13 mouse cellular contexts compared by ENCODE assay signal in genomic region chr12:73560091-73560490, GRCm38 (mm10). TPM values are rescaled to one million over a fixed set of nuclear protein-coding genes. Genes with fewer than 3 reads are reported as not detected.
DNase-seq lines count a peak whose midpoint lies in the region; ATAC-seq and TF ChIP-seq lines count a peak whose summit lies in the region.
"Had no signal": no experiment of that assay in that cellular context is flagged by ENCODE, and none has a peak within 500 bp of the region (broad histone marks: within the 10 kb centered on the region; RNA-seq: fewer than 3 reads in every experiment).

No protein-coding gene starts in this region.

- H3K4me3 ChIP-seq in forebrain, postnatal 0 days (ENCODE audit: low read depth, low read length) = no peak overlapping the region
- no peak overlapping the region for H3K4me3 ChIP-seq in forebrain, embryonic 12.5 days (replicated peaks)
- H3K4me3 ChIP-seq in lung, embryonic 14.5 days (ENCODE audit: low read depth, low read length) = no peak overlapping the region
- H3K4me3 ChIP-seq in E14TG2a.4 (replicated peaks; ENCODE audit: low read length) = 0 out of 2 replicates have a peak overlapping the region, but pooled peaks have one; percentile 6
- H3K4me3 ChIP-seq: embryonic facial prominence, embryonic 15.5 days; limb, embryonic 10.5 days; midbrain, embryonic 10.5 days had no signal

- no peaks in the 10 kb centered on the region for H3K27me3 ChIP-seq in forebrain, postnatal 0 days (ENCODE audit: insufficient read depth, low read length)
- no peaks in the 10 kb centered on the region for H3K27me3 ChIP-seq in forebrain, embryonic 12.5 days
- no peaks in the 10 kb centered on the region for H3K27me3 ChIP-seq in lung, embryonic 14.5 days (ENCODE audit: insufficient read depth, low read length)
- no peaks in the 10 kb centered on the region for H3K27me3 ChIP-seq in E14TG2a.4 (ENCODE audit: insufficient read depth, low read length)
- H3K27me3 ChIP-seq: embryonic facial prominence, embryonic 15.5 days had no signal

- TF ChIP-seq CTCF in forebrain, postnatal 0 days (IDR thresholded peaks at IDR 0.05; ENCODE audit: low read depth) = peak; percentile 32
- peak; percentile 57 for TF ChIP-seq CTCF in lung, embryonic 14.5 days (IDR thresholded peaks at IDR 0.05; ENCODE audit: low read depth)
- peak; percentile 74 for TF ChIP-seq CTCF in E14TG2a.4 (conservative IDR thresholded peaks at IDR 0.05; ENCODE audit: low read length)

- no peak overlapping the region for H3K9ac ChIP-seq in forebrain, postnatal 0 days
- H3K9ac ChIP-seq in forebrain, embryonic 12.5 days = no peak overlapping the region
- no peak overlapping the region for H3K9ac ChIP-seq in lung, embryonic 14.5 days
- H3K9ac ChIP-seq: embryonic facial prominence, embryonic 15.5 days had no signal

- no peaks in the 10 kb centered on the region for H3K4me1 ChIP-seq in forebrain, postnatal 0 days (ENCODE audit: insufficient read depth)
- H3K4me1 ChIP-seq in forebrain, embryonic 12.5 days = peaks cover 3% of the 10 kb centered on the region; the same call in 1 of the 2 replicates
- H3K4me1 ChIP-seq in lung, embryonic 14.5 days (ENCODE audit: insufficient read depth) = no peaks in the 10 kb centered on the region
- peaks cover 5% of the 10 kb centered on the region; the same call in 1 of the 2 replicates for H3K4me1 ChIP-seq in E14TG2a.4 (replicated peaks; ENCODE audit: low read depth, low read length)
- H3K4me1 ChIP-seq: limb, embryonic 10.5 days had no signal

- 54% methylated on average over 7 of the region's 7 CpGs for WGBS in forebrain, postnatal 0 days
- 48% methylated on average over 7 of the region's 7 CpGs for WGBS in forebrain, embryonic 12.5 days
- WGBS in lung, embryonic 14.5 days = 47% methylated on average over 7 of the region's 7 CpGs

- H3K36me3 ChIP-seq in forebrain, postnatal 0 days (ENCODE audit: insufficient read depth) = no peaks in the 10 kb centered on the region
- no peaks in the 10 kb centered on the region for H3K36me3 ChIP-seq in forebrain, embryonic 12.5 days (replicated peaks)
- no peaks in the 10 kb centered on the region for H3K36me3 ChIP-seq in lung, embryonic 14.5 days (ENCODE audit: insufficient read depth)
- H3K36me3 ChIP-seq in E14TG2a.4 (ENCODE audit: insufficient read depth, low read length) = no peaks in the 10 kb centered on the region
- H3K36me3 ChIP-seq: embryonic facial prominence, embryonic 15.5 days; limb, embryonic 10.5 days; midbrain, embryonic 10.5 days had no signal

- no peak overlapping the region for H3K4me2 ChIP-seq in forebrain, postnatal 0 days (ENCODE audit: low read depth)
- no peak overlapping the region for H3K4me2 ChIP-seq in forebrain, embryonic 12.5 days
- no peak overlapping the region for H3K4me2 ChIP-seq in lung, embryonic 14.5 days
- H3K4me2 ChIP-seq: embryonic facial prominence, embryonic 15.5 days had no signal

- no peak for DNase-seq in forebrain, postnatal 0 days
- peak; percentile 27 for DNase-seq in lung, embryonic 14.5 days
- DNase-seq in lung, postnatal 4 days = no peak
- peak; percentile 72 for DNase-seq in induced T-regulatory cell, adult 2 months (ENCODE audit: low read depth)
- DNase-seq in right cerebral cortex, postnatal 36 days (ENCODE audit: low spot score in 2 of 2) = no peak
- DNase-seq: cerebellum, adult 11-12 months; heart, postnatal 36 days had no signal

- H3K9me3 ChIP-seq in forebrain, postnatal 0 days (ENCODE audit: low read length) = no peaks in the 10 kb centered on the region
- H3K9me3 ChIP-seq in forebrain, embryonic 12.5 days = no peaks in the 10 kb centered on the region
- no peaks in the 10 kb centered on the region for H3K9me3 ChIP-seq in lung, embryonic 14.5 days (ENCODE audit: low read depth, low read length)
- no peaks in the 10 kb centered on the region for H3K9me3 ChIP-seq in E14TG2a.4 (ENCODE audit: low read length)
- H3K9me3 ChIP-seq: embryonic facial prominence, embryonic 15.5 days; limb, embryonic 10.5 days; midbrain, embryonic 10.5 days had no signal

- no peak for ATAC-seq in forebrain, postnatal 0 days
- ATAC-seq in forebrain, embryonic 12.5 days (ENCODE audit: low FRiP score) = no peak
- no peak for ATAC-seq in lung, embryonic 14.5 days (ENCODE audit: insufficient read depth)
- ATAC-seq in megakaryocyte, adult 5-6 weeks (ENCODE audit: poor library complexity, severe bottlenecking) = no peak

- no peak overlapping the region for H3K27ac ChIP-seq in forebrain, postnatal 0 days (ENCODE audit: low read depth, low read length)
- H3K27ac ChIP-seq in forebrain, embryonic 12.5 days = no peak overlapping the region
- H3K27ac ChIP-seq in lung, embryonic 14.5 days (ENCODE audit: low read depth) = no peak overlapping the region
- H3K27ac ChIP-seq: embryonic facial prominence, embryonic 15.5 days; limb, embryonic 10.5 days; midbrain, embryonic 10.5 days had no signal

RNA-seq across cellular contexts. Expression of gene Tmem30b, which starts 13.9 kb away (rescaled TPM):
- 0.23 and 0.43 TPM in 2 replicates for total RNA-seq in forebrain, postnatal 0 days (2014; rRNA removed)
- 0.23 and 0.34 TPM in 2 replicates for polyA plus RNA-seq in forebrain, postnatal 0 days (2015; fragmentation: Nextera tagmentation; extraction: Ambion mirVana)
- polyA plus RNA-seq in forebrain, embryonic 12.5 days (2016; fragmentation: Nextera tagmentation; extraction: Ambion mirVana) = 2.2 and 3.1 TPM in 2 replicates
- 4.0 and 5.1 TPM in 2 replicates for polyA plus RNA-seq in lung, embryonic 14.5 days (2014; fragmentation: Nextera tagmentation; extraction: Ambion mirVana)
- 0.16 TPM in 1 of 2 replicates, not detected in the other for total RNA-seq in megakaryocyte, adult 5-6 weeks (2015)
- total RNA-seq in megakaryocyte, adult 5-6 weeks (2017) = not detected in 2 replicates

RNA-seq across cellular contexts. Expression of gene Prkch, which starts 24.5 kb away (rescaled TPM):
- total RNA-seq in forebrain, postnatal 0 days (2014; rRNA removed) = 15.1 and 16.7 TPM in 2 replicates
- 8.4 and 10.4 TPM in 2 replicates for polyA plus RNA-seq in forebrain, postnatal 0 days (2015; fragmentation: Nextera tagmentation; extraction: Ambion mirVana)
- 4.6 and 6.0 TPM in 2 replicates for polyA plus RNA-seq in forebrain, embryonic 12.5 days (2016; fragmentation: Nextera tagmentation; extraction: Ambion mirVana)
- polyA plus RNA-seq in lung, embryonic 14.5 days (2014; fragmentation: Nextera tagmentation; extraction: Ambion mirVana) = 16.2 and 18.0 TPM in 2 replicates
- total RNA-seq in megakaryocyte, adult 5-6 weeks (2015) = 15.5 and 15.6 TPM in 2 replicates
- 14.0 and 14.1 TPM in 2 replicates for total RNA-seq in megakaryocyte, adult 5-6 weeks (2017)

Comparison
In these comparisons a context has a peak if more than half of its experiments do, and no peak if none do; other contexts are left out.
1. DNase-seq: peak in lung, embryonic 14.5 days (single experiment) and induced T-regulatory cell, adult 2 months (single experiment); none in forebrain, postnatal 0 days (single experiment), lung, postnatal 4 days (0 of 2) and right cerebral cortex, postnatal 36 days (0 of 2).
2. Peak in every context shown above with its lines, with median percentiles within 50 percentile points of each other: CTCF ChIP-seq.